9 mouse cellular contexts compared by ENCODE assay signal in genomic region chr15:86835996-86836395, GRCm38 (mm10).
DNase-seq lines count a peak whose midpoint lies in the region; ATAC-seq lines count a peak whose summit lies in the region.
"Had no signal": no experiment of that assay in that cellular context is flagged by ENCODE, and none has a peak within 500 bp of the region (broad histone marks: within the 10 kb centered on the region; RNA-seq: fewer than 3 reads in every experiment).

No protein-coding gene starts in this region.

- no peak for ATAC-seq in granulocyte monocyte progenitor cell, adult 5-6 weeks (replicated peaks; ENCODE audit: poor library complexity, severe bottlenecking)

- intact Hi-C loops in left cerebral cortex, postnatal 4 days (cut with DNase I), result no loop called here

- peak; percentile 23 for DNase-seq in gastrocnemius, postnatal 10 days
- no peak for DNase-seq in gastrocnemius, postnatal 25 days
- DNase-seq in left cerebral cortex, adult 11 months (ENCODE audit: low spot score), result peak; percentile 41
- no peak for DNase-seq in left cerebral cortex, postnatal 4 days
- DNase-seq in frontal cortex, postnatal 36 days (ENCODE audit: low spot score in 2 of 2), result peak; percentile 43 to 67
- peak; percentile 77 for DNase-seq in right cerebral cortex, adult 18-20 months
- DNase-seq in natural killer cell, adult 2 months (ENCODE audit: low spot score in 2 of 2), result no peak
- DNase-seq: adrenal gland, adult 2 months had no signal

Comparison
In these comparisons a context has a peak if more than half of its experiments do, and no peak if none do; other contexts are left out.
1. DNase-seq: peak in gastrocnemius, postnatal 10 days (single experiment), left cerebral cortex, adult 11 months (single experiment), frontal cortex, postnatal 36 days (2 of 2) and right cerebral cortex, adult 18-20 months (single experiment); none in gastrocnemius, postnatal 25 days (single experiment), left cerebral cortex, postnatal 4 days (single experiment) and natural killer cell, adult 2 months (0 of 2).